Mouse (Mus musculus) lung, embryonic 14.5 days (tissue): Measurements from ENCODE around the gene Adam29. TPM values are rescaled to one million over a fixed set of nuclear protein-coding genes. Genes with fewer than 3 reads are reported as not detected.
A peak's percentile ranks its signal among the peaks of the same experiment; 100 is the strongest.

Source experiments
- ATAC-seq: fragments of 200-750 bp; cut with Nextera tagmentation; 2 replicates; pipeline ENCODE4 v1.8.0; 2017; ENCODE audit warnings: mild to moderate bottlenecking, moderate TSS enrichment, moderate library complexity; ENCODE audit not compliant: insufficient read depth
- DNase-seq: peaks from one replicate; pipeline ENCODE4 v3.0.0-alpha.2; 2015
- H3K27ac ChIP-seq: fragments of 300-500 bp; sonication (generic); 2 replicates; pipeline ENCODE4 v1.5.1; 2014; ENCODE audit warnings: low read depth, mild to moderate bottlenecking, moderate library complexity
- H3K27me3 ChIP-seq: fragments of 300-500 bp; sonication (generic); 2 replicates; pipeline ENCODE4 v1.6.1; 2014; ENCODE audit warnings: low read length, control low read depth; ENCODE audit not compliant: insufficient read depth
- H3K36me3 ChIP-seq: fragments of 300-500 bp; sonication (generic); 2 replicates; pipeline ENCODE4 v1.6.1; 2014; ENCODE audit warnings: control low read depth; ENCODE audit not compliant: insufficient read depth
- H3K4me1 ChIP-seq: fragments of 300-500 bp; sonication (generic); 2 replicates; pipeline ENCODE4 v1.6.1; 2014; ENCODE audit warnings: antibody characterized with exemption, control low read depth; ENCODE audit not compliant: insufficient read depth
- H3K4me2 ChIP-seq: fragments of 300-500 bp; sonication (generic); 2 replicates; pipeline ENCODE4 v1.6.1; 2014; ENCODE audit warnings: mild to moderate bottlenecking
- H3K4me3 ChIP-seq: fragments of 300-500 bp; sonication (generic); 2 replicates; pipeline ENCODE4 v1.5.1; 2014; ENCODE audit warnings: low read depth, low read length
- H3K9ac ChIP-seq: fragments of 300-500 bp; sonication (generic); 2 replicates; pipeline ENCODE4 v1.6.1; 2014
- H3K9me3 ChIP-seq: fragments of 300-500 bp; sonication (generic); 2 replicates; pipeline ENCODE4 v1.6.1; 2016; ENCODE audit warnings: low read depth, low read length, control low read depth
- CTCF ChIP-seq: IDR thresholded peaks from 2 replicates; pipeline ENCODE4 v1.5.1; 2016; ENCODE audit warnings: antibody characterized with exemption, low read depth
- WGBS: fragments of 180-500 bp; shearing (Covaris S2); extraction: QIAGEN DNeasy Blood & Tissue Kit; methylation state at CpG from one replicate; pipeline ENCODE4 v1.1.7; 2014; 5-methylcytosine and 5-hydroxymethylcytosine counted together
- polyA plus RNA-seq: library from polyadenylated mRNA; unstranded; fragments of >200 nt; fragmentation: Nextera tagmentation; extraction: Ambion mirVana; gene quantifications from 2 replicates; pipeline ENCODE4 v1.2.1, GENCODE M21; 2014

Adam29 gene
- polyA plus RNA-seq, result not detected in 2 replicates

DNA sequence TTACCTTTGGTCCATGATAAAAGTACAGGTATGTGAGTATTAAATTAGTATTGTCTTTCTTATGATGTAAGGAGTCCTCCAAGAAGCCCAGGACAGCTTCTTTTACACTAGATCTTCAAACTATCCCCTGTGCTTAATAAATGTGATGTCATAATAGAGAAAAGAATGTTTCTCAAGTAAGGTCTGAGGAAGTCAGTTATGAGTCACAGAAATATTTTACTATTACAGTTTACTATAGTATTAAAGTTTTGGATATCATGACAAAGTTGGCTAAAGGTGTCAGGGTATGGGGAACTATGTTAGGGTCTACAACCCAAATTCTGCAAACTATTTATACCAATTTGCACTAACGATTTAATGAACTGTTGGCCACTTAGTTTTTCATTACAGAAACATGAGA lies at the start of gene Adam29:
Gene Adam29, minus strand, starts transcription at position 101 of the 400 bp plus-strand sequence.
- no peak within 1 kb of the TSS for H3K4me2 ChIP-seq
- 76% methylated on average over 1 of the region's 1 CpGs for WGBS

DNA sequence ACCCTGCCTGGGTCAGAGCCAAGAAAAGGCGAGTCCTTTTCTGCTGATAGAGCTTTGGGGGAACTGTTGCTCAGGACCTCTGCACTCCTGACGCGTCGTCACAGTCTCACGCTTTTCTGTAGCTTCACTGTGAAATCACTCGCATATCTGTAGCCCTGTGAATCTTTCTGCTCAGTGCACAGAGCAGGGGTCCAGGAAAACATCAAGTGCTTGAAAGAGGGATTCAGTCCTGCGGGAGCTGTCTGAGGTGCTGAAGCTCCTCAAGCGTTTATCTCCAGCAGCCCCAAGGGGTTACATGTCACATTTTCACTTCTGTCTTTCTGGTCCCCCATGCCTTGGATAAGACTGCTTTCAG lies 33.8 kb upstream of the Adam29 start:
- Histone ChIP-seq H3K4me1 (no peaks in the 10 kb centered on the region), H3K4me3 (no peak overlapping the region), H3K9me3 (no peaks in the 10 kb centered on the region), H3K27me3 (no peaks in the 10 kb centered on the region), H3K36me3 (no peaks in the 10 kb centered on the region), H3K4me2 (peak overlapping the region; percentile 20; the same call in 1 of the 2 replicates), H3K27ac (no peak overlapping the region), H3K9ac (no peak overlapping the region)
- 3% methylated on average over 8 of the region's 8 CpGs for WGBS
- no peak for TF ChIP-seq CTCF
- DNase-seq (peak; percentile 89), ATAC-seq (peak; percentile 76; the same call in 1 of the 2 replicates)

More for the DNA sequence above, at the start of gene Adam29:
- H3K27ac ChIP-seq, result no peak within 1 kb of the TSS
- no peaks in the 10 kb centered on the region for H3K9me3 ChIP-seq
- H3K4me3 ChIP-seq, result no peak within 1 kb of the TSS
- H3K27me3 ChIP-seq, result no peaks in the 10 kb centered on the region
- H3K9ac ChIP-seq, result no peak within 1 kb of the TSS
- TF ChIP-seq CTCF, result no peak
- H3K4me1 ChIP-seq, result no peaks in the 10 kb centered on the region
- no peak for ATAC-seq
- H3K36me3 ChIP-seq, result no peaks in the 10 kb centered on the region
- no peak for DNase-seq

DNA sequence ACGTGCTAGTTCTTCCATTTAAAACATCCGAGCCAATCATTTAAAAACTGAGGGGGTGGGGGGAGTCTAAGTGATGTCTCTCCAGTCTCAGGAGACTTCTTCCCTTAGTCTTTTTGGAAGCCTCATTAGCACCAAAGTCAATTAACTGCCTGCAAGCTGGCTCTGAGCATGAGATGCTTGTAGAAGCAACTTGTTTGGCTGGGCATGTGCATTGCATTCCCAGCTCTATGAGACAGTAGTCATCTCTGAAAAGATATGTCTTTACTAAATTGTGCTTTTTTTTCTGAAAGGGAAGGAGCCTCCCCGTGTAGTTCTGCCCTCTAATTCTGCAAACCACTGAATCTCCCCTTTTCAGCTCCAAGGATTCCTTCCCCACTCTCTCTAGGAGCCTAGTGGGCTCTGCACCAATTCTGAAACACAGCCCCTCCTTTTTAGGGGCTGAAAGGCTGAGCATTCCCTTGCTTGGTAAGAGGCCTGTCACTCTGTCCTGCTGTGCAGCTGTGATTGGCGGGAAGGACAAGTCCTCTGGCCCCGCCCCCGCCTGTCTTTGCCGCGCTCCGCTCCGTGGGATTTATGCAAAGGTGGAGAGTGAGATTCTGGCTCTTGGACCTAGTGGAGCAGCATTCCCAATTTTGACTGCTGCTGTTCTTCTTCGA lies 33.2 kb upstream of the Adam29 start, which contains the start of gene Glra3:
Gene Glra3, plus strand, starts transcription at position 591 of the 656 bp plus-strand sequence.
- 13% methylated on average over 11 of the region's 11 CpGs for WGBS
- Histone ChIP-seq H3K4me3 (no peak within 1 kb of the TSS), H3K9ac (no peak within 1 kb of the TSS), H3K27me3 (no peaks in the 10 kb centered on the region), H3K4me2 (peak within 1 kb of the TSS; percentile 20; the same call in 1 of the 2 replicates), H3K27ac (no peak within 1 kb of the TSS), H3K36me3 (no peaks in the 10 kb centered on the region), H3K9me3 (no peaks in the 10 kb centered on the region), H3K4me1 (no peaks in the 10 kb centered on the region)
- TF ChIP-seq CTCF, result no peak
- ATAC-seq (peak; percentile 62; the same call in 1 of the 2 replicates), DNase-seq (no peak)

Other genes with a start within 250 kb of the Adam29 start
- gene Glra3, start 33.5 kb upstream of the Adam29 start, polyA plus RNA-seq, result not detected in 2 replicates